Mouse (Mus musculus) cerebellum, postnatal 36 days (tissue): ENCODE measurements around the gene Spon2.

Experiments used
- DNase-seq, 2 experiments: peaks; one replicate each; pipeline ENCODE4 v3.0.0; 2021 to 2022; ENCODE audit warnings: mixed read lengths in 2 of 2

Spon2 gene

DNA sequence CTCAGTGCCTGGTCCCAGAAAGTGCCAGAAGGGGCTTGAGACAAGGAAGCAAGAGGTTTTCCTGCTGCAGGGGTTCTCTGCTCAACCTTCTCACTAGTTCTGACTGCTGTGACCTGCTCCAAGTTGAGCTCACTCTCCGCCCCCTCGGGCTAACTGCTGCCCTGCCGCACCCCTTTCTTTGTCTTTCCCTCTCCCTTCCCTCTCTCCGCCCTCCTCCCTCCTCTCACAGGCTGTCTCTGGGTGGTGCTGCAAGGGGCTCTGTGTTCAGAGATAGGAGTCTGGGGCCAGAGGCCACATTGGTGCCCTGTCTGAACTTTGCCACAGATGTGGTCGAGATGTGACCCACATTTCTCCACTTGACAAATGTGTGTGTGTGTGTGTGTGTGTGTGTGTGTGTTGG is at the start of gene Spon2:
TSS of gene Spon2 (minus strand) at position 375 of the 400 bp plus-strand sequence.
- no peak for DNase-seq

GRCm38 (mm10) chr5:33254416-33254815 is 36.2 kb upstream of the Spon2 start:
- DNase-seq: no peak

DNA sequence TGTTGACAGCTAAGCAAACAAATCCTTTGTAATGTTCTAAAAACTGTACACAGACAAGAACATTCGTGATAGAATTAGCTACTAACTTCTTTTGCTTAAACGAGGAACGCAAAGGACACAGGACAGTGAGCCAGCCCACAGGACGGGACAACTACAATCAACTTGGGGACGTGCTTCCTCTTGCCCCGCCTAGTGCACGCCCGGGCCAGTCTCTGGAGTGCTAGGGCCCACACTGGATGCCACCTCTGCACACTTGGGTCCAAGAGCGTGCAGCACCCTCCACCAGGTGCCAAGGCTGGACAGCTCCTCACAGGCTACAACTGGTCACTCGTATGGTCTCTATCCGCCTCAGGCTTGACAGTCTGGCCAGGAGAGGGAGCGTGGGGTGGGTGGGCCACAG is 29.9 kb upstream of the Spon2 start:
- no peak for DNase-seq

GRCm38 (mm10) chr5:33247387-33247786 is 29.1 kb upstream of the Spon2 start:
- peak; percentile 52 to 57 for DNase-seq

GRCm38 (mm10) chr5:33245701-33246100 is 27.4 kb upstream of the Spon2 start:
- DNase-seq: peak; percentile 78 to 85

- DNase-seq: no peak
These were observed 26.2 kb upstream of the Spon2 start for GRCm38 (mm10) chr5:33244377-33244920.

- no peak for DNase-seq
These were observed 21.7 kb upstream of the Spon2 start for GRCm38 (mm10) chr5:33239934-33240333.

DNA sequence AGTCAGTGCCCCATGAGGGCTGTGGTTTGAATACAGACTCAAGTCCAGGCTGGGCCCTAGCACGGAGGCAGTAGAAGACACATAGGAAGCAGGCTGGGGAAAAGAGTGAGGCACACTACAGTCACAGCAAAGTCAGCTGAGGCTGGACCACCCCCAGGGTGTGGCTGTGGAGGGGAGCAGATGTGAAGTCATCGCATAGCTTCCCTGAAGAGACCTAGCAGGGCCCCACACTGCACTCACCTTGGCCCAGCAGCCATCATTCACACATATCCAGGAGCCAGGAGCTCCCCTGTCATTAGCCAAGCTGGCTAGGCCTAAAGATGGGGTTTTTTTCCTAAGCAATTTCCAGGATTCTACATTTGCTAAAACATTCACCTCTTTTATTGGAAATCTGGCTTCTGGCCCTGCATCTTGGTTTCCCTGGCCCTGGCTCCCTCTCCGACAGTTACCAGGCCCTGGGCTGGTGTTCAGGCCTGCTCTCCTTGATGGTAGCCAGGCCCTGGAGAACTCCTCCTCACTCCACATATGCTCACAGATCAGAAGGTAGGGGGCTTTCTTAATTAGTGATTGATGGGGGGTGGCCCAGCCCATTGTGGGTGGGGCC is 21.0 kb upstream of the Spon2 start:
- DNase-seq: no peak

GRCm38 (mm10) chr5:33238256-33238645 is 20.0 kb upstream of the Spon2 start:
- DNase-seq: no peak

DNA sequence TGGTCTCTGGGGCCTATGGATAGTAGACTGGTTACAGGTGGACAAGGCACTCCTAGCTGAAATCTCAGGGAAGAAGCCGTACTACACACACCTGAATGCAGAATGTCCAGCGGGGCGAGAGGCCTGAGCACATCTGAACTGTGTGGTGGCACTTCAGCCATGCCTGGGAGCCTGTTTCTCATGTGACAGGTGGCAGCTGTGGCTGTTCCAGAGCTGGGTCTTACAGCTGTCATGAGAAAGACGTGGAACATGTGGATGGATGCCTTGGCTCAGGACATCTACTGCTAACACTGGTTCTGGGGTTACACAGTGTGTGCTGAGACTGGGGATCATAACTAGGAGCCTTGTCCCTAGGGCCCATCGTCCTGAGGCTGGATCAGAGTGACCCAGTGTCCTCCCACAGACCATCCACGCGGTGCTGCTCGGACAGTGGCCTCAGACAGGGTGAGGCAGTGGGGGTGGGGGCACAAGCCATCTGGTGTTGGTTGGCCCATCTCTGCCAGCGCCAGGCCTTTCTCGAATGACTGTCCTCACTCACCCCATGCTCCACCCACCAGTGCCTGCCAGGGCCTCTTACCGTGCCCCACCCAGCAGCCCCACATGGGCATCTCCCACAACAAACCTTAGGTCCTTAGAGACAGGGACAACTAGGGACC is 19.5 kb upstream of the Spon2 start:
- DNase-seq: peak in 1 of 2 experiments; percentile 44

GRCm38 (mm10) chr5:33234391-33235031 is 16.3 kb upstream of the Spon2 start:
- no peak for DNase-seq

- no peak for DNase-seq
These were observed 14.5 kb upstream of the Spon2 start for GRCm38 (mm10) chr5:33232791-33233190.

DNA sequence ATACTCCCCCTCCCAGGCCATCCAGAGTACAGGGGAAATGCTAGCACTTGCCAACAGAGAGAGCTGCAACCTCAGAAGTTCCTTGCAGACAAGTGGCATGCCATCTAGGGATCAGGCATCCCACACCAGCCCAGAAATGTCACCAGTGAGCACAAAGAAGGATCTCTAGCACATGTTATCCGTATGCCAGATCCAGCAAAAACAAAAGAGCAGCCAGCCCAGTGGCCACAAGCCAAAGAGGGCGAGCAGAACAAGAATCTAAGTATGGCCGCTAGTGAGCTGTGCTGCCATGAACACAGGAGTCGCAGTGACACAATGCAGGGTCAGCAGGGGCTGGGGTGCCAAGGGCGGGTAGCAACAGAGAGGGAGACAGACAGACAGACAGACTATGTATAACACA is 12.0 kb upstream of the Spon2 start:
- DNase-seq: no peak

DNA sequence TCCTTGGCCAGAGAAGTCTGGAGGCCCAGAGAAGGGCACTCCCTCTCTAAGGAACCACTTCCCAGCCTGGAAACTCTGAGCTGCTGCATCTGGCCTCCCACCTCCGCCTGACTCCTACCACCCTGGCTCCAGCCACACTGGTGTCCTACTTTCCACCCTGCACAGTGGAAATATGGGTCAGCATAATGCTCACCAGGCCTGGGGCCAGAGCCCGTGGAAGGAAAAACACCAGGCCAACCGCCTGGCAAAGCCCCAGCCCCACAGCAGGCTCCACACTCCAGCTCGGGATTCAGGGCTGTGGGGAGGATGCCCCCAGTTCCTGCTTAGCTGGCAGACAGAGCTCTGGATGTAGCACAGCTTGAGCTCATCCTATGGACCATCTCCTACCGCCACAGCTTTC is 10.2 kb upstream of the Spon2 start:
- DNase-seq: peak; percentile 79 to 80

GRCm38 (mm10) chr5:33225673-33226072 is 7.4 kb upstream of the Spon2 start:
- no peak for DNase-seq

- no peak for DNase-seq
These were observed 6.2 kb upstream of the Spon2 start for GRCm38 (mm10) chr5:33224491-33224890.

GRCm38 (mm10) chr5:33222841-33223744 is 4.8 kb upstream of the Spon2 start:
- DNase-seq: no peak

GRCm38 (mm10) chr5:33222389-33222788 is 4.1 kb upstream of the Spon2 start:
- DNase-seq: no peak

- DNase-seq: no peak
These were observed 2.2 kb upstream of the Spon2 start for GRCm38 (mm10) chr5:33220350-33221044.

DNA sequence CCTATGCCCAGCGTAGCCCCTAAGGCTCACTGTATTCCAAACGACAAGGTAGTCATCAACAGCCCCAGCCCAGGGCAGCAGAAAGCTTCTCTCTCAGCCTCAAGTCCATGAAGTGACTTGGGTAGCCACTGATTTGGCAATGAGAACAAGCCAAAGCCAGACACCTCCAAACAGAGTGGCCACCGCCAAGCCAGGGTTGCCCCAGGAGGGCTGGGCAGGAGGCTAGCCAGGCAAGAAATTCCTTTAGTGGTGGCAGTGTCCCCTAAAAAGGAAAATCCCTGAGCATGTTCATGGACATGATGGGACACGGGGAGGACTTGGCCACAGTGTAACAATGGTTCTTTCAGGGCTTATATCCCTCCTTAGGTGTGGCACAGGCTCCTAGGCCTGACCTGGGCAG is 1.6 kb upstream of the Spon2 start:
- DNase-seq: no peak

DNA sequence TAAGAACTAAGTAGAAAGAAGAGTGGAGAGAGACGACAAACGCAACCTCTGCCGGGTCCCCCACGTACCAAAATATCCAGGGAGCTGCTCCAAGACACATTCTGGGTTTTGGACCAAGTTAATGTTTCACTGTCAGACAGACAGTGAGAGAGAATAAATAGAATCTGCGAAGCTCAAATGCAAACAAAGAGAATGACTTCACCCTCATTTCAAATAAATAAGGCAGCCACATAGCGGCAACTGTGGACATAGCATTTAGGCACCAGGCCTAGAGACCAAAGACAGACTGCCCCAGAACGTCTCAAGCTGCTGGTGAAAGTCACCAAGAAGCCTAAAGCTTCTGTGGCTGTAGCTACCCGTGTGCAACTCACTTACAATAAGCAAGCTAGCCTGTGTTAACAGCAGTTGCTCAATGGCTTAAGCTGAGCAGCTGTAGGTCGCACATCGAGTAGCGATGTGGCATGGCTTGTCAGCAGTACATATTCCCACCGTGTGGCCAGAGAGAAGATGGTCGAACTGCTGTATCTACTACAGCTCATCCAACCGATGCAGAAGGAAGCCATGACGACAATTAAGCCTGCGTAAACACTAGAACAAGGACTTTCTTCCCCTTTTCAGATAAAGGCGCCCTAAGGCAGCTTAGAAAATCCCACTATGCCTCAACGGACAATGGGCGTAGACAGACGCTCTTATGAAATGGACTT is 643 bp upstream of the Spon2 start:
- no peak for DNase-seq

- DNase-seq: no peak
These were observed 592 bp downstream of the Spon2 start for GRCm38 (mm10) chr5:33217663-33218062.
